Mouse (Mus musculus) cerebellum, adult (tissue): Measurements from ENCODE around the gene Mamstr.
"Not testable (repeated sequence)": the region's sequence is repeated elsewhere in the genome, so short reads cannot be mapped to it uniquely, and the experiment has no call there.

ENCODE experiments used
- ATAC-seq: cut with Nextera tagmentation; 2 replicates; pipeline ENCODE4 v1.9.2; 2017; ENCODE audit warnings: mild to moderate bottlenecking, moderate library complexity, mixed read lengths; ENCODE audit not compliant: insufficient number of reproducible peaks, low FRiP score, low TSS enrichment

Gene Mamstr

DNA sequence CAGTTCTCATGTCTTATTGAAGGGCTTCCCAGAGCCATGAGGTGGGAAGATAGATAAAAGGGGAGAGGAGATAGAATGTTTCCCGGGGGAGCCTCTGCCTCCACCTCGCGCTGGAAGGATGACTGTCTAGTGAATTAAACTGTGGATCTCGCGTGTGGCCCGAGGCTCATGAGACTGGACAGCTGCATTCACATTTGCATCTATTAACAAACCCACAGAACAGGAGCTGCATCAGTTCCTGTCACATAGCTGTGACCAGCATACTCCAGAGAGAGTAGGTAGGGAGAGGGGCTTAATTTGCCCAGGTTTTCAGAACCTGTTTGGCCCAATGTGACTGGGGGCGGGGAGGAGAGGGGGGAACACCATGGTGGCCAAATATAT lies 5.8 kb downstream of the Mamstr start:
- no peak for ATAC-seq

DNA sequence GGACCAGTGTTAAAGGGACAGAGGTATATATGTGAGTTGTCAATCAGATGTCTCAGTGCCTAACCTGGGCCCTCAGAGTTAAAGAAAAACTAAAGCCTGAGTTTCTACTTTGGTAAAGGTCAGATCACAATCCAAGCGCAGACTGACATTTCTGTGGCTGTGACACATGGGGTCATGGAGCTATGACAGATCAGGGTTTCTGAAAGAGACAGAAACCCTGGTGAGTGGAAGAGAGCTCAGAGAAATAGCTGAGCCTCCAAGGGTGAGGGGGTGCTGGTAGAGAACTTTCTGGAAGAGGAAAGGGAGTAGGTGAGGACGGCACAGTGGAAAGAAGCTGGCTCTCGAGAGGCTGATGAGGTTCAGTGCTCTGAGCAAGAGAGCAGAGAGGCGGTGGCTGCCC lies 6.9 kb downstream of the Mamstr start:
- no peak for ATAC-seq

DNA sequence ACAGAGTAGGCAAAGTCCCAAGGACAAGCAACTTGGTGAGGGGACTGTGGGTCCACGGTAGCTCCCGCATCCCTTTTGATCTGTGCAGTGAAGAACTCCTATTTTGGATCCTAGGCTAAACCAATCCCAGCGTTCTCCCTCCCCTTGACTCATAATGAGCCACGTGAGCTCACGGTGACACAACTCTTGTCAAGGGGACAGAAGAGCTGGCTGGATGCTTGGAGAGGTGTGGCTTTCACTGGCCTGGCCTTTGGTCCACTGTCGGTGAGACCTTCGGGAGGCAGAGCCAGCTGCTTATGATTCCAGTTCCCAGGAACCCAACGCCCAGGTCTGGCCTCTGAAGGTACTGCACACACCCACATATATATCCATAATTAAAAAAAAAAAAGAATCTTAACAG lies 9.6 kb downstream of the Mamstr start:
- no peak for ATAC-seq

DNA sequence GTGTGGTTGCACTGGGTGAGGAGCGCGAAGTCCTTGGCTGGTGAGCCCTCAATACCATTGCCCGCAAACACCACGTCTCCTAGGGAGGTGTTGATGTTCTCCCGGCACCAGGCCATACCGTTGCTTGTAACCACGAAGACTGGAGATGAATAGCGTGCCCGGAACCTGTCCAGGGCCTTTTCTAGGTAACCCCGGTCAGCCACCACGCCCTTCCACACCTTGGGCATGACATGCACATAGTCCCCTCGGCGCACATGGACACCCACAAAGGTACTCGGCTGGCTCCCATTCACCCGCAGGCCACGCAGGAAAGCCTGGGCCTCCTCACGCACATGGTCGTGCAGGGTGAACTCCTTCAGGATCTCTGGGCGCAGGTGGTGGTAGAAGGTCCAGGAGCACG lies 10.7 kb downstream of the Mamstr start:
- not testable (repeated sequence) for ATAC-seq

DNA sequence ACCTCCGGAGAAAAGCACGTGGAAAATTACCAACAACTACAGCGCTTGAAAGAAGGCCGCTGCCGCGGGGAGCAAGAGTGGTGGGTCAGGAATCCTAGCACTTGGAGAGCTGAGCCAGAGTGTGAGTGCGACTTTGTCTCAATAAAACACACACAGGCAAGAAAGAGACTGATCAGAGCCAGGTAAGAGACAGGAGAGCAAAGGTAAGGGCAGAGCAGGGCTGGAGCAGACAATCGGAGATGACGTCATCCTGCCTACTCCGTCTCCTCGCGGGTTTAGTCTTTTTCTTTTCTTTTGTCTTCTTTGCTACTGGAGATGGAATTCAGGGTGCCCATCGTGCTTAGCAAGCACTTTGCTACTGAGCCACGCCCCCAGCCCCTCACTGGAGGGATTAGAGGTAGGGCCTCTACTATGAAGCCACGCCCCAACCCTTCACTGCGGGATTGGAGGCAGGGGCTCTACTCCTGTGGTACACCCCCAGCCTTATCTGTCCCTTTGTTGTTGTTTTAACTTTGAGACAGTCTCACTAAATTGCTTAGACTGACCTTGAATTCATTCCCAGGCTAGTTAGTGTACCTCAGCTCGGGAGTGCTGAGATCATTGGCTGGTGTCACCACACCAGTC lies 14.8 kb downstream of the Mamstr start:
- ATAC-seq = no peak

DNA sequence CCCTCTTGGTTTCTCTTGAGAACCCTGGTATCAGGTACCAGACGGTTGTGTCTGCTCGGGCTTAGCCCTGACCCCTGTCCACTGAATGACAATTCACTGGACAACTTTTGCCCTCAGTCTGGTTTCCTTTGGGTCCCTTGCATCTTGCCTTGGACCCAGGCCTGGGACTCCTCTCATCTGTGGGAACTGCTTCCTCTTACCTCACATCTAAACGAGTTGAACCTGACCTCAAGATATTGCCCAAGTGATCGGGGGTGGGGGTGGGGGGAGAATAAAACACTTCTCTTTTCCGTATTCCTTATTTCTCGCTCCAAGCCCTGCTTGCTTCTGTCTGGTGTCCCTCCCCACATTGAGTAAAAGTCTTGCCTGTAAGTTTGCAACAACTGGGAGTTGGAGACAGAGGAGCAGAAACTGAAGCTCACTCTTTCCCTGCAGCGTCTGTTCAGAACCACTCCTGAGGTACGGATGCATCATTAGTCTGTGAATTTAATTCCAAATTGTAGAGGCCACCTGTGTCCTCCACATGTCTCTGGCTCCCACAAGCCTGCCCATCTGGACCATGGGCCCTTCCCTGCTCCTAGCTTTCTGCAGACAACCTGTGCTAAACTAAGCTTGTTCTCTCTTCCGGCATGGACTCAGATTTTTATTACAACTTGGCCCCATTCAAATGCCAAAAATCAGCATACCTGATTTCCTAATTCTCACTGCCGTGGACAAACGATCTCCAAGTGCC lies 21.1 kb downstream of the Mamstr start:
- ATAC-seq = no peak

DNA sequence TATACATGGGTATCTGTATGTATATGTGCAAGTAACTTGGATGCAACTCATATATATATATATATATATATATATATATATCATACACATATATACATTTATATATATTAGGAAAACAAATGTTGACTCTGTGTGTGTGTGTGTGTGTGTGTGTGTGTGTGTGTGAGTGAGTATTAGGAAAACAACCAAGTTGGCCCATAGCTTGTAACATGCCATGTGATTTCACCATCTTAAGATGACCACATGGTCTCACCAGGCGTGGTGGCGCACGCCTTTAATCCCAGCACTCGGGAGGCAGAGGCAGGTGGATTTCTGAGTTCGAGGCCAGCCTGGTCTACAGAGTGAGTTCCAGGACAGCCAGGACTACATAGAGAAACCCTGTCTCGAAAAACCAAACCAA lies 21.9 kb downstream of the Mamstr start:
- not testable (repeated sequence) for ATAC-seq

DNA sequence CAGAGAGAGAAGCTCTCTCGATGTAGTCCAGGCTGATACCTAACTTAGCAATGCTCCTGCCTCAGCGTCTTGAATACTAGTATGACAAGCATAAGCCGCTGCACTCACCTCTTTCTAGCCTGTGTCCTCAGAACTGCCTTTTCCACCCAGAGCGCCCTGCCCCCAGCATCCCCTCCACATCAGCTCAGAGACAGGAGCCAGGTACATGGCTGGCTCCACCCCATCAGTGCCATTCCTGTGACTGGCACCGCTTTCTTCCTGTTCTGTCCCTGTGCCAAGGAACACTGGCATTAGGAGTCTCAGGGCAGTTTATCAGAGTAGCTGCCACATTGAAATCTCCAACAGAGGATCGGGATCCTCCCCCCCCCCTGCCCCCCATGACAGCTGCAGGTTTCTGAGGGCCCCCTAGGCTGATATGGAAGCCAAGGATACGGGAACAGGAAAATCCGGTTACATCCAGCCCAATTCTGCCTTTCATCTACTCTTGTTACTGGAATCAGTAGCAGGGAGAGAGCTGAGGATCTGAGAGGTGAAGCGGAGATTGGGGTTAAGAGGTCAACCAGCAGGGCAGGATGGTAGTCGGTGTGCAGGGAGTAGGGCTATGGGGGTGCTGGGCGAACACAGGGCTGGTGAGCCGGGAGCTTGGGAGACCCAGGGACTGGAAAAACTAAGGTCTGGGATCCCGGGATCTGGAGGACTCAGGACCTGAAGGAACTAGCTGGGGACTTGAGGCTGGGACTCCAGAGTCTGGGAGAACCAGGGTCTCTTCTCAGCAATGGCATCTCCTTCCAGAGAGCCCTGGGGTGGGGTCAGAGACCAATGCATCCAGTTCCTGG lies 25.7 kb downstream of the Mamstr start:
- no peak for ATAC-seq

DNA sequence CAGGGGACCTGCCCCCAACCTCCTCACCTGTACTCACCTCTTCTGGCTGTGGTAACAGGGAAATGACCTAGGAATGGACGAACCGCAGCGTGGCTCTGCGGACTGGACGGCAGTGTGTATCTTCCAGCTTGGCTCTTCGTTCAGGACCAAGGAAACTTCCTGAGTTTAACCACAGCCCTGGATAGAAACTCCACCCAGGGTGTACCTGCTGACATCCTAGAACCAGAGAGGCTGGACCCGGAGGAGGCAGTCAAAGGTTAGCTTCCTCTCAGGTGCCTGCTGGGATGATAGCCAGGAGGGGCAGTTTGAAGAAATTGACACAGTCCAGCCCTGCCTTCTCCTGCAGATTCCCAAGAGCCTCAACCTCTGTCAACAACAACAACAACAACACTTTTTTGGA lies 26.4 kb downstream of the Mamstr start, which contains the start of gene Fut2:
Gene Fut2, minus strand, starts transcription at position 234 of the 400 bp plus-strand sequence.
- no peak for ATAC-seq

DNA sequence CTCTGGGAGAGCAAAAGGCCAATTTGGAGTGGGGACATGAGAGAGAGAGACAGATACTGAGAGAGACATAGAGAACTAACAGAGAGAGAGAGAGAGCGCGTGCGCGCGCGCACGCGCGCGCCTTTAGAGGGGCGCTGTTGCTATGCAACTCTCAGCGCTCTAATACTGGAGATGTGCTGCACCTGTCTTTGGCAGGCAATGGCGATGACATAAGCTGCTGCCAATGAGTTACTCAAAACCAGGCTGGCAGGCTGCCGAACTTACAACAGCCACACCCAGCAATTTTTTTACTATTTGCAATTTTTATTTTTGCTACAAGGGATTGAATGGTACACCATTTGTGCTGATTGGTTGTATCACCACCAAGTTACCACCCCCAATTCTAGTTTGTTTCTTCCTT lies 28.0 kb downstream of the Mamstr start:
- ATAC-seq = no peak

DNA sequence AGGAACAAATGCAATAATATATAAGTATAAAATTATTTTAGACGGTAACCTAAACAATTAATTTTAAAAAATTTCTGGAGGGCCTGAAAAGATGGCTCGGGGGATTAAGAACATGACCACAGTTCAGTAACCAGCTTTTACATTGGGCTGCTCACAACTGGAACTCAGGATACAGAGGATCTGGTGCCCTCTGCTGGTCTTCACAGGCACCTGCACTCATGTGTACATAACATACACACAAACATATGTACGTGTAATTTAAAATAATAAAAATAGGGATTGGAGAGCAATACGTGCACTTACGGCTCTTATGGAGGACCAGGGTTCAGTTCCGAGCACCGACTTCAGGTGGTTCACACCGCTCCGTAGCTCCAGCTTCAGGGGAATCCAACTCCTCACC lies 29.1 kb downstream of the Mamstr start:
- no peak for ATAC-seq

DNA sequence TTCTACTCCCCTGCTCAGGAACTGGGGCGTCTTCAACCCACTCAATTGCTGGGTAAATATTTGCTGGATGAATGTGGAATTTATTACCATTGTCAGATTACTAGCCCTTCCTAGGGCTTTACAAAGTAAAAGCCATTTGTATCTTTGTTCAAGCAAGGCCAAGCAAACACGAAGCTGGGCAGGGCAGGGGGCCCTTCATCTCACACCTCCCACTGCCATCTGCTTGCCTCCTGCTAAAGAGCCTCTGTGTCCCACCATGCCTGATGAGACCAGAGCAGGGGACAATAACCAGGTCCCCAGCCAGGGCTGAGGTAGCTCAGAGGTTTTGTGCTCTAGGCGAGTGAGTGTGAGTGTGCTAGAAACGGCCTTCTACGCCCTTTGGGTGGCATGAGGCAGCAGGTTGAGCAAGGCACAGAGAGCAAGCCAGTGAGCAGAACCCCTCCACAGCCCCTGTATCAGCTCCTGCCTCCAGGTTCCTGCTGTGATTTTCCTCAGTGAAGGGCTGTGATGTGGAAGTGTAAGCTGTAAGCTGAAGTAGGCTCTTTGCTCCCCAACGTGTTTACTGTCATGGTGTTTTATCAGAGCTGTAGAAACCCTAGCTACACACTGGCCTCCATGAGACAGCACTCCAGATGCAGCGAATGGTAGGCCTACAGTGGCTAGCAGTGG lies 38.0 kb downstream of the Mamstr start:
- no peak for ATAC-seq

DNA sequence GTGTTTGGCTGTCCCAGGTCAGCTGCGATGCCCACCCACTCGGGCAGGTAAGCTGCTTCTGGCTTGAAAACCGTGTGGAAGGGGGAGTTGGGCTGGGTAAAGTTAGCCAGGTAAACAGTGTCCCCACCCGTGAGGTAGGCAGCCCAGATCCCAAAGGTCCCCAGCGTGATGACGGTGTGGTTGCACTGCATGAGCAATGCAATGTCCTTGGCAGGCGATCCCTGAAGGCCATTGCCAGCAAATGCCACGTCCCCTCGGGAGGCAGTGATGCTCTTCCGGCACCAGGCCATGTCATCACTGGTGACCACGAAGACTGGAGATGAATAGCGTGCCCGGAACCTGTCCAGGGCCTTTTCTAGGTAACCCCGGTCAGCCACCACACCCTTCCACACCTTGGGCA lies 38.7 kb downstream of the Mamstr start:
- ATAC-seq = no peak

DNA sequence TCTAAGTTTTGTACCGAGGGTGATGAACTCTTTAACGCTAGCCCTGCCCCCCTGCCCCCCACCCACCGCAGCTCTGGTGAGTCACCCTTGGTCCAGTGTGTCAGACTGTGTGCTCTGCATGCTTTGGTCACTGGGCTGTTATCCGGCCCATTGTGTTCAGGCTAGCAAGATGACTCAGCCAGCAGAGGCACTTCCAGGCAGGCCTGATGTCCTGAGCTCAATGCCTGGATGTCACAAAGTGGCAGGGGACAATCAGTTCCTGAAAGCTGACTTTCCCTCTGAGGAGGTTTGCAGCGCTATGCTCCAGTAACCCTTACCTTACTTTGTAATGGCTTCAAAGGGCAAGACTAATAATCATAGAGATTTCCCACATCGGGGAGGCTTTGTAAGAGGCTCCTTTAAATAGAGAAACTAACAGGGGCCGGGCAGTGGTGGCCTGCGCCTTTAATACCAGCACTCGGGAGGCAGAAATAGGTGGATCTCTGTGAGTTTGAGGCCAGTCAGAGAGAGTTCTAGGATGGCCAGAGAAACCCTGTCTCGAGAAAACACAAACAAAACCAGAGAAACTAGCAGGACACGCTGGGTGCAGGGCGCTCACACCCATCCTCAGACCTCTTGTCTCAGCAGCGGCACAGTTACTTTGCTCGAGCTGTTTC lies 40.3 kb downstream of the Mamstr start:
- ATAC-seq = no peak

DNA sequence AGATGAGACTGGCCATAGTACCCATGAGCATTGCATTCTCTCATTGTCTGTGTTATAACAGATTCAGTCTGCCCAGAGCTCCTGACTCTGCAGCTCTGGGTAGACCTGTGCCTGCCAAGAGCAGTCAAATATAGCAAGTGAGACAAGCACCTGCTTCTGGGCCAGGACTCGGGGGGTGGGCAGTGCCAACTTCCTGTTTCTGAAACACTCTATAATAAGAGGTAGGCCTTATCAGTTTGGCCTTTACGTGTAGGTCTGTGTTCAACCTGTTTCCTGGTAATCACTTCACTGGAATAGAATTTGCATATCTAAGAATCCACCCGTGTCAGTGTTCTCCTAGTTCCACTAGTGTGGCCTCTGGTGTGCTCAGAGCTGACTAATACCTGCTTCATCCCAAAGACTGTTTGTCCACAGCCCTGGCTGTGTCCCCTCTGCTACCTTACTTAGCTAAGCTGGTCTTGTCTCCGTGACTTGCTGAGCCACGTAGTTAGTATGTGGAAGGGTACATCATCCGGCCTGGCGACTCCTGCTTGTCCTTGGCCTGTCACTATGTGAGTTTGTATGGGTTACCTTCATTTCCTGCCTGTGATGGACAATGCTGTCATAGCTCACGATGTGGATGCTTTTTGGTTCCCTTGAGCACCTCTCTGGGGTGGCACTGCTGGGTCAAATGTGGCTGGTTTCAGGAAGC lies 41.4 kb downstream of the Mamstr start:
- no peak for ATAC-seq

DNA sequence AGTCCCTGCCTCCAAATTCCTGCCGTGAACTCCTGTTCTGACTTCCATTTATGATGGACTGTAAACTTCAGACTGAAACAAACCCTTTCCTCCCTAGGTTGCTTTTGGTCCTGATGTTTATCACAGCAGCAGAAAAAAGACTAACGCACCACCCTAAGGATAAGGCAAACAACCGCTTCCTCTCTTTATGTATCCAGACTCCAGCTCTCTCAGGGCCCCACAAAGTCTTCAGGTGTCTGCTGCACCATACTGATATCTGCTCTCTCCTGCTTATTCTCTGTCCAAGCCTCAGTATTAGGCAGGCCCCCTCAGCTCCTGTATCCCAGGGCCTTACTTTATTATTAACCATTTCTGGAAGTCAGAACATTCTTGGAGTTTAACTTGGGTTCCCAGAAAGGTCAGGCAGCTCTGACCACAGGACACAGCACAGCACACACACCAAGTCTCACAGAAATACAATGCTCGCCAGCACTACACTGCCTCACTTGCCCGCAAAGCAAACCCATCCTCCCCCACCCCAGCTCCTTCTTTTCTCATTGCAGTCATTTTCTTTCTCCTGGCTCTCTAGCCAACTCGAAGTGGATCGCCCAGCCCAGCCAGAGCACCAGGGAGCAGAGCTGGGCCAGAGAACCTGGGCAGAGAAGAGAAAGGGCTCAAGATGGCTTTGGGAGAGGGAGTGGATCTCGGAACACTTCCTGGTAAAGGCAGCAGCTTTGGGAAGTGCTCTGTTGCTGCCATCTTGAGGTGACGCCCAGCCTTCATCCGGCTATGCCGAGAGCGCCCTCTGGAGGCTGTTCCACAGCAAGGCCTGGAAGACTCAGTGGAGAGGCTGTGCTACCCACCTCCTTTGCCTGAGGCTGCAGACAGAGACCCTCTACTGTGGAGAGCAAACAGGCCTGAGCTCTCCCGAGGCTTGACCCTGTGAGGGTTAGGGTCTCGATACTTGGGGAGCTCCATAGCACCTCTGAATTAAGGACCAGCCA lies 42.7 kb downstream of the Mamstr start:
- peak; percentile 71; the same call in 1 of the 2 replicates for ATAC-seq

DNA sequence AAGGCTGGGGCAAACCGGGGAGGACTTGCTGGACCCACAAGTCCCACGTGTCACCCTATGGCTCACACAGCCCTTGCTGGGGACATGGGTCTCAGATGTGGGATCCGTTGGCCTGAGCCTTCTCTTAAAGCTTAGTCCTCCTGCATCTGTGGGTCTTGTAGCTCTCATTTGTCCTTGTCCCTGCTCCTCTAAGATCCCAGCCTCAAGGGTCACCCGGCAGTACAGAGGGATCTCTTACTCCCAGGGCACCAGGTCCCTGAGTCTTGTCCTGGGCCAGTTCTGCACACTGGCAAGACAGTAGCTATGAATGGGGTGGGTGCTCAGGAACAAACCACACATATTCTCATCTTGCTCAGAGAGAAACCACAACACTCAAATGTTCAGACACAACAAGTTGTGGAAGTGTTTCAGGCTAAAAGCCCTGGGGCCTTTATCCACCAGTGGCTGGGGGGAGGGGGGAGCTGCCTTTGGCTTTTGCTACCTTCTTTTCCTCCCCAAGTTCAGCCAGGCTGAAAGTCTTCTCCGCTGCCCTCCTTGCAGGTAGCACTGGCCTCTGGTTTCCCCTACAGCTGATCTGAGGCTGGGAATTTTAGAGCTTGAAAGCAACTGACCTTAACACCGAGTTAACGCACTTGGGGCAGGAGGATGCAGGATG lies 43.7 kb downstream of the Mamstr start, which contains the start of gene Ntn5:
Gene Ntn5, plus strand, starts transcription at position 627 of the 655 bp plus-strand sequence.
- no peak for ATAC-seq

DNA sequence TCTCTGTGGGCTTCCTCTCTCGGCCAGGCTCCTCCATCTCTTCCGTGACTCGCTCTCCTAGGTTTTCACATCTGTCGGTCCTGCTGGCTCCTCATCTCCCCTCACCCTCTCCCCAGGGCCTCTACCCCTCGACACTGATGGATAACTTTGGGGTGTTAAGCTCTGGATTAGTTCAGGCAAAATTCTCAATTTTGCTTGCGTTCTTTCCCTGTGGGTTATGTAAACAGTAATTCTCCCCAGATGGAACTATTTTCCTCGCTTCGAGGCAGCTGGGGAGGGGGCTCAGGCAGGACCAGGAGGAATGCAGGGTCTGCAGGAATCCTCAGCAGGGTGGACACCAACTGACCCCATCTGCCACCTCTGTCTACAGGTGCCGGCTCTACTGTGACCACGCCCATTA lies 46.0 kb downstream of the Mamstr start:
- no peak for ATAC-seq
